9 mouse cellular contexts compared by ENCODE assay signal in the genomic region with DNA sequence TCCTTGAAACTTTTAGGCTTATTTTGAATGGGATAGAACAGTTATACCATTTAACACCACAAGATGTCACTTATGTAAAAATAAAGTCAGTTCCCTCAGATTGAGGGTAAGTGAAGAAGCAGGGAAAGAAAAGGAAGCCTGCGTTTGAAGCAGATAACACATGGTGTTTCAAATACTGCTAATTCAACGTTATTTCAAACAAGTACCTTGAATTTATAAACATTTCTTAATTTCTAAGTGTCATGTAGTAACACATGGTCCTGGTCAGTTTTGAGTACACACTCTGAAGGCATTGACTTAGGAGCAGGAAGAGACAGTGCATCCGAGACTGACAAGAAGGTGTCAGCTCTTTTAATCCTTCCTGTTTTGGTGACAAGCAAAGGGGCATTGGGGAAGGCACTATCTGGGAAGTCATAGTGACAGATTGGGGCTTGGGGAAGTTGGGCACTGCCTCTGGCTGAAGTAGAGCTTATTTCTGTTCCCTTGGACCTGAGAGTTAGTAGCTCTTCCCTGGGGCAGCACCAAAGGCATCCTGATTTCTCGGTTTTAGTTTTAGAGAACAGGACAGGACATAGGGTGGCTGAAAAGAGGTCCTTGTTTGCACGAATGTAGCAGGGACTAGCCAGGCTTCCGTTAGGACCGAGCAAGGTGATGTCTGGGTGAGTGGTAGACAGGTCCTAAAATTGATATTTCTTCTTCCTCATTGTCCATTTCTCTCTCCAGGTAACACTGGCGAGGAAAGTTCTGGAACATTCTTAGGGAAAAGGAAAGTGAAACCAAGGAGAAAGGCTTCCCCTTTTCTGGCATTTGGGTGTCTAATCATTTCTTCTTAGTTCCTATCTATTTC. TPM values are rescaled to one million over a fixed set of nuclear protein-coding genes. Genes with fewer than 3 reads are reported as not detected.
DNase-seq lines count a peak whose midpoint lies in the region; ATAC-seq lines count a peak whose summit lies in the region.
"Had no signal": no experiment of that assay in that cellular context is flagged by ENCODE, and none has a peak within 500 bp of the region (broad histone marks: within the 10 kb centered on the region; RNA-seq: fewer than 3 reads in every experiment).

No protein-coding gene starts in this region.

- ATAC-seq in liver, embryonic 16.5 days (ENCODE audit: low read depth): no peak

- H3K4me2 ChIP-seq in liver, embryonic 16.5 days (ENCODE audit: low read depth, low read length): peak overlapping the region; percentile 44
- H3K4me2 ChIP-seq: limb, embryonic 15.5 days had no signal

- H3K9me3 ChIP-seq in heart, embryonic 10.5 days: no peaks in the 10 kb centered on the region
- no peaks in the 10 kb centered on the region for H3K9me3 ChIP-seq in liver, embryonic 16.5 days (replicated peaks; ENCODE audit: control insufficient read depth, low read length)
- H3K9me3 ChIP-seq: limb, embryonic 15.5 days had no signal

- DNase-seq in heart, adult 8-10 months (ENCODE audit: low spot score): peak; percentile 41
- DNase-seq in heart, embryonic 10.5 days (ENCODE audit: low spot score): no peak
- DNase-seq in 3134 (ENCODE audit: extremely low read depth, insufficient read length, low spot score) (peak; percentile 25), NIH3T3 (ENCODE audit: low read depth) (peak; percentile 62)
- no peak for DNase-seq in T-cell, adult 2 months (ENCODE audit: low spot score)
- DNase-seq in right cerebral cortex, postnatal 10 days (ENCODE audit: low spot score in 2 of 2): no peak
- DNase-seq in gastrocnemius, postnatal 14 days: no peak

- H3K27me3 ChIP-seq in heart, embryonic 10.5 days (ENCODE audit: insufficient read depth, poor library complexity, severe bottlenecking): no peaks in the 10 kb centered on the region
- no peaks in the 10 kb centered on the region for H3K27me3 ChIP-seq in liver, embryonic 16.5 days (ENCODE audit: control insufficient read depth, insufficient read depth, low read depth, low read length)
- H3K27me3 ChIP-seq: limb, embryonic 15.5 days had no signal

- peaks cover 19% of the 10 kb centered on the region; the same call in 1 of the 2 replicates for H3K4me1 ChIP-seq in heart, embryonic 10.5 days
- H3K4me1 ChIP-seq in liver, embryonic 16.5 days (ENCODE audit: control insufficient read depth, low read depth, low read length): peaks cover 4% of the 10 kb centered on the region

- H3K36me3 ChIP-seq in heart, embryonic 10.5 days: no peaks in the 10 kb centered on the region
- no peaks in the 10 kb centered on the region for H3K36me3 ChIP-seq in liver, embryonic 16.5 days (ENCODE audit: control insufficient read depth, insufficient read depth)
- H3K36me3 ChIP-seq: limb, embryonic 15.5 days had no signal

- H3K27ac ChIP-seq in heart, embryonic 10.5 days: no peak overlapping the region
- peak overlapping the region; percentile 7; the same call in 1 of the 2 replicates for H3K27ac ChIP-seq in liver, embryonic 16.5 days (ENCODE audit: low read length)
- H3K27ac ChIP-seq: limb, embryonic 15.5 days had no signal

- H3K9ac ChIP-seq in liver, embryonic 16.5 days (ENCODE audit: low read depth, low read length): peak overlapping the region; percentile 18
- H3K9ac ChIP-seq: limb, embryonic 15.5 days had no signal

- intact Hi-C loops in gastrocnemius, postnatal 14 days (cut with DNase I; ENCODE audit: low total_unique reads): no loop called here

- H3K4me3 ChIP-seq in heart, embryonic 10.5 days: no peak overlapping the region
- peak overlapping the region; percentile 38 for H3K4me3 ChIP-seq in liver, embryonic 16.5 days (ENCODE audit: low read depth, low read length)
- H3K4me3 ChIP-seq: limb, embryonic 15.5 days had no signal

- WGBS in heart, embryonic 10.5 days: 59% methylated on average over 8 of the region's 8 CpGs
- WGBS in liver, embryonic 16.5 days (ENCODE audit: insufficient replicate concordance): 38% methylated on average over 8 of the region's 8 CpGs

RNA-seq across cellular contexts. Expression of a gene that starts 23.3 kb away (rescaled TPM):
- total RNA-seq in heart, adult 8-10 months (2022): 10 to 100 TPM; 24.8 to 30.2 (median 27.5) TPM
- polyA plus RNA-seq in heart, embryonic 10.5 days (2016; fragmentation: Nextera tagmentation; extraction: Ambion mirVana): 37.3 and 38.8 TPM in 2 replicates
- polyA plus RNA-seq in liver, embryonic 16.5 days (2015; fragmentation: Nextera tagmentation; extraction: Ambion mirVana): 15.6 and 15.7 TPM in 2 replicates
- total RNA-seq in gastrocnemius, postnatal 14 days (2021): 10 to 100 TPM; 18.6 to 19.3 TPM

Comparison
In these comparisons a context has a peak if more than half of its experiments do, and no peak if none do; other contexts are left out.
1. DNase-seq: peak in heart, adult 8-10 months (single experiment), 3134 (single experiment) and NIH3T3 (single experiment); none in heart, embryonic 10.5 days (single experiment), T-cell, adult 2 months (single experiment), right cerebral cortex, postnatal 10 days (0 of 2) and gastrocnemius, postnatal 14 days (single experiment).